Mouse (Mus musculus): ENCODE measurements around the gene Trim41.
"Not testable (repeated sequence)": the region's sequence is repeated elsewhere in the genome, so short reads cannot be mapped to it uniquely, and the experiment has no call there.

Trim41 gene

GRCm38 (mm10) chr11:48797287-48797686 is 19.9 kb downstream of the Trim41 start:
- no peak for DNase-seq (ENCODE audit: low read depth, low spot score)
- peaks cover 4% of the 10 kb centered on the region for H3K36me3 ChIP-seq (ENCODE audit: control insufficient read depth, insufficient read depth, low read length, poor library complexity, severe bottlenecking)
- no peaks in the 10 kb centered on the region for H3K27me3 ChIP-seq (ENCODE audit: control insufficient read depth, insufficient read depth, low read length, poor library complexity, severe bottlenecking)

DNA sequence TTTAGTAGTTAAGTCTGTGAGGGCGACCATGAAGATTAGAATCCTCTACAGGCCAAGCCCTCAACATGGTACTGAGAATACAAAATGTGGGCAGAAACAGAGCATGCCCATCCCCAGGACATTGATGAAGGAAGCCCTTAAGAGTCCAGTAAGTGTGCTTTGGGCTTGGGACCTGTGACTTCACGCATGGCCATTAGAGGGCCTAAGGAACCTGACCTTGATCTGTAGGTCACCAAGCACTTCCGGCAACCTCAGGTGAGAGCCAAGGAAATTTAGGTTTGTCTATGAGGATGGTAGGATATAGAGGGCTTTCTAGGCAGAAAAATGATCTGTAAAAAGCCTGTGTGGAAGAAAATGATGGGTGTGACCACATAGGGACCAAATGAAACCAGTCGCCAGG is 20.9 kb downstream of the Trim41 start:
- H3K27me3 ChIP-seq (ENCODE audit: control insufficient read depth, insufficient read depth, low read length, poor library complexity, severe bottlenecking), result no peaks in the 10 kb centered on the region
- DNase-seq (ENCODE audit: low read depth, low spot score), result no peak
- 0 out of 2 replicates have a peak, but pooled peaks cover 1% of the 10 kb centered on the region for H3K36me3 ChIP-seq (ENCODE audit: control insufficient read depth, insufficient read depth, low read length, poor library complexity, severe bottlenecking)

- Histone ChIP-seq H3K27me3 (ENCODE audit: control insufficient read depth, insufficient read depth, low read length, poor library complexity, severe bottlenecking) (no peaks in the 10 kb centered on the region), H3K36me3 (ENCODE audit: control insufficient read depth, insufficient read depth, low read length, poor library complexity, severe bottlenecking) (0 out of 2 replicates have a peak, but pooled peaks cover 1% of the 10 kb centered on the region)
- DNase-seq (ENCODE audit: low read depth, low spot score), result no peak
These were observed 21.9 kb downstream of the Trim41 start for GRCm38 (mm10) chr11:48795221-48795620.

DNA sequence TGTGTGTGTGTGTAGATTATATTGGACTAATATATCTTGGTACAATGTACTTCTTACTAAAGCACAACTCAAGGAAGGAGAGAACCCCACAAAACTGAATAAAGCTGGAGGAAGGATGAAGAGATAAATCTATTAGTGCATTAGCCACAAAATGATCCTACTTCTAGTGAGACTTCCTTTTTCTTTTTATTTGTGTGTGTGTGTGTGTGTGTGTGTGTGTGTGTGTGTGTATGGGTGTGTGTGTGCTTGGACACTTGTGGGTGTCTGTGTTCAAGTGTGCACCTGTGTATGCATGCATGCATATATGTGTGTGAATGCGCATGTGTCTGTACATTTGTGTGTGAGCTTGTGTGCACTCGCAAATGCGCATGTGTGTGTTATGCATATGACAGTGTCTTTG is 24.0 kb downstream of the Trim41 start:
- no peak for DNase-seq (ENCODE audit: low read depth, low spot score)

DNA sequence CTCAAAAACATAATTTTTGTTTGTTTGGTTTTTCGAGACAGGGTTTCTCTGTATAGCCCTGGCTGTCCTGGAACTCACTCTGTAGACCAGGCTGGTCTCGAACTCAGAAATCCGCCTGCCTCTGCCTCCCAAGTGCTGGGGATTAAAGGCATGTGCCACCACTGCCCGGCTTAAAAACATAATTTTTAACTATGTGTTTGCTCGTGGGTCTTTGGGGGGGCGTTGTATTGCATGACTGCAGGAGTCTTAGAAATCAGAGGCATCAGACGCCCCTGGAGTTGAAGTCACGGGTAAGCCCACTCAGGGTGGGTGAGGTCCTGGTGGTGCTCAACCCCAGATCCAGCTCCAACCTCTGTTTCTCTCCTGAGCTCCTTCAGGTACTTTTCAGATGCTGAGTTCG is 25.3 kb downstream of the Trim41 start:
- H3K36me3 ChIP-seq (ENCODE audit: control insufficient read depth, insufficient read depth, low read length, poor library complexity, severe bottlenecking); DNase-seq (ENCODE audit: low read depth, low spot score); H3K27me3 ChIP-seq (ENCODE audit: control insufficient read depth, insufficient read depth, low read length, poor library complexity, severe bottlenecking): not testable (repeated sequence)

More for the DNA sequence above, 24.0 kb downstream of the Trim41 start:
- Histone ChIP-seq H3K27me3 (ENCODE audit: control insufficient read depth, insufficient read depth, low read length, poor library complexity, severe bottlenecking) (no peaks in the 10 kb centered on the region), H3K36me3 (ENCODE audit: control insufficient read depth, insufficient read depth, low read length, poor library complexity, severe bottlenecking) (0 out of 2 replicates have a peak, but pooled peaks cover 1% of the 10 kb centered on the region)

GRCm38 (mm10) chr11:48790946-48791345 is 26.2 kb downstream of the Trim41 start:
- H3K36me3 ChIP-seq (ENCODE audit: control insufficient read depth, insufficient read depth, low read length, poor library complexity, severe bottlenecking), result 0 out of 2 replicates have a peak, but pooled peaks cover 1% of the 10 kb centered on the region
- no peak for DNase-seq (ENCODE audit: low read depth, low spot score)
- H3K27me3 ChIP-seq (ENCODE audit: control insufficient read depth, insufficient read depth, low read length, poor library complexity, severe bottlenecking), result no peaks in the 10 kb centered on the region

- Histone ChIP-seq H3K27me3 (ENCODE audit: control insufficient read depth, insufficient read depth, low read length, poor library complexity, severe bottlenecking) (no peaks in the 10 kb centered on the region), H3K36me3 (ENCODE audit: control insufficient read depth, insufficient read depth, low read length, poor library complexity, severe bottlenecking) (0 out of 2 replicates have a peak, but pooled peaks cover 1% of the 10 kb centered on the region)
- DNase-seq (ENCODE audit: low read depth, low spot score), result peak; percentile 88
These were observed 27.0 kb downstream of the Trim41 start for GRCm38 (mm10) chr11:48789973-48790823.

DNA sequence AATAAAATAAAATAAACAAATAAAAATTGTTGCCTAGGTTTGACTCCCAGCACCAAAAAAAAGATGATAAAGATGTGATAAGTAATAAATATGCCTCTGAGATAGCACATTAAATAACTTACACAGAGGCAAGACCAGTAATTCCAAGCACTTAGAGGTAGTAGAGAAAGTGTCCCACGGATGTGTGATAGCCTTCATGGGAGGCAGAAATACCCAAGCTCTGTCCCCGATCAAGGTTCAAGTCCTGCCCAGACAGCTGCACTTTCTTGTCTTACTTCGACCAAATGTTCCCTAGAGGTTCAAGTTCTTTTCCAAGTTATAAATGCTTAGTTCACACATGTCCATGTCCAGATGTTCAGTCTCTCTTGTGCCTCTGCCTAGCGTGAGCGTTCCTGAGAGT is 27.9 kb downstream of the Trim41 start:
- Histone ChIP-seq H3K27me3 (ENCODE audit: control insufficient read depth, insufficient read depth, low read length, poor library complexity, severe bottlenecking) (no peaks in the 10 kb centered on the region), H3K36me3 (ENCODE audit: control insufficient read depth, insufficient read depth, low read length, poor library complexity, severe bottlenecking) (0 out of 2 replicates have a peak, but pooled peaks cover 1% of the 10 kb centered on the region)
- no peak for DNase-seq (ENCODE audit: low read depth, low spot score)

GRCm38 (mm10) chr11:48788311-48789089 is 28.7 kb downstream of the Trim41 start:
- Histone ChIP-seq H3K36me3 (ENCODE audit: control insufficient read depth, insufficient read depth, low read length, poor library complexity, severe bottlenecking) (no peaks in the 10 kb centered on the region), H3K27me3 (ENCODE audit: control insufficient read depth, insufficient read depth, low read length, poor library complexity, severe bottlenecking) (no peaks in the 10 kb centered on the region)
- peak; percentile 93 for DNase-seq (ENCODE audit: low read depth, low spot score)

- no peaks in the 10 kb centered on the region for H3K27me3 ChIP-seq (ENCODE audit: control insufficient read depth, insufficient read depth, low read length, poor library complexity, severe bottlenecking)
- H3K36me3 ChIP-seq (ENCODE audit: control insufficient read depth, insufficient read depth, low read length, poor library complexity, severe bottlenecking), result no peaks in the 10 kb centered on the region
- DNase-seq (ENCODE audit: low read depth, low spot score), result peak; percentile 96
These were observed 29.5 kb downstream of the Trim41 start for GRCm38 (mm10) chr11:48787455-48788211.

- DNase-seq (ENCODE audit: low read depth, low spot score), result peak; percentile 28
- H3K27me3 ChIP-seq (ENCODE audit: control insufficient read depth, insufficient read depth, low read length, poor library complexity, severe bottlenecking), result no peaks in the 10 kb centered on the region
These were observed 34.9 kb downstream of the Trim41 start for GRCm38 (mm10) chr11:48782243-48782642.

DNA sequence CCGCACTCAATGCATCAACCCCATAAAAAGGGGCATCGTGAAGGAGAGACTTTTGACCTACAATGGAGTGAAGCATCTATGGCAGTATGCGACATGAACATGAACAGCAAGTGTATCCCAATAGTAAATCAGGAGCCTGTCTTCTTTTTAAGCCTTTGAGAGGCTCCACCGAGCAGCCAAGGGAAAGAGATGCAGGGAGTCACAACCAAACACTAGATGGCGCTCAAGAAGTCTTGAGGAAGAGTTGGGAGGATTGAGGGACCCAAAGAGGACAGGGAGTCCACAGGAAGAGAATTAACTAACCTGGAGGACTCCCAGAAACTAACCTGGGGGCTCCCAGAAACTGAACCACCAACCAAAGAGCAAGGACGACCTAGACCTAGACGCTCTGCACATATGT is 37.7 kb downstream of the Trim41 start:
- H3K36me3 ChIP-seq (ENCODE audit: control insufficient read depth, insufficient read depth, low read length, poor library complexity, severe bottlenecking), result no peaks in the 10 kb centered on the region

More at GRCm38 (mm10) chr11:48782243-48782642, 34.9 kb downstream of the Trim41 start:
- H3K36me3 ChIP-seq (ENCODE audit: control insufficient read depth, insufficient read depth, low read length, poor library complexity, severe bottlenecking), result no peaks in the 10 kb centered on the region

GRCm38 (mm10) chr11:48777303-48777702 is 39.9 kb downstream of the Trim41 start:
- H3K36me3 ChIP-seq (ENCODE audit: control insufficient read depth, insufficient read depth, low read length, poor library complexity, severe bottlenecking), result no peaks in the 10 kb centered on the region
- no peaks in the 10 kb centered on the region for H3K27me3 ChIP-seq (ENCODE audit: control insufficient read depth, insufficient read depth, low read length, poor library complexity, severe bottlenecking)
- no peak for DNase-seq (ENCODE audit: low read depth, low spot score)

More for the DNA sequence above, 37.7 kb downstream of the Trim41 start:
- H3K27me3 ChIP-seq (ENCODE audit: control insufficient read depth, insufficient read depth, low read length, poor library complexity, severe bottlenecking), result no peaks in the 10 kb centered on the region
- DNase-seq (ENCODE audit: low read depth, low spot score), result peak; percentile 82

DNA sequence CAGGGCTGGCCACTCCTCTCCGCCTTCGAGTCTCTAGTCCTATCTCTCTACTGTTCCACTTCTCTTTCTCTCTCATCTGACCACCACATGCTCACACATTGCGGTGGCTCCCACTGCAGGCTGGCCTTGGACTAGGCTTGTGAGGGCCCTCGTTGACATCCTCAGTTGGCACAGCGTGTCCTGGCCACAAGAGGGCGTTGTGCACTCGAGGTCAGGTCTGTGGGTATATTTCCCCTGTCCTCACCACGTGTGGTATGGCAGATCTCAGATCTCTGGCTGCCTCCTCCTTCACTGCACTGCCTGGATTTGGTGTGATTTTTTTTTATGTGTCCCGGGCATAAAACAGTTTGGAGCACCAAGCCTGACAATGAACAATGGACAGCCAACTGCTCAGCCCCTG is 40.5 kb downstream of the Trim41 start:
- DNase-seq (ENCODE audit: low read depth, low spot score), result peak; percentile 63
- H3K27me3 ChIP-seq (ENCODE audit: control insufficient read depth, insufficient read depth, low read length, poor library complexity, severe bottlenecking), result no peaks in the 10 kb centered on the region
- no peaks in the 10 kb centered on the region for H3K36me3 ChIP-seq (ENCODE audit: control insufficient read depth, insufficient read depth, low read length, poor library complexity, severe bottlenecking)
